Mouse (Mus musculus) CD8-positive naive resting alpha-beta T cell, adult 2 months (primary cell): Measurements from ENCODE around the gene Rbp2.

Source experiments
- DNase-seq, 2 experiments: peaks; one replicate each; pipeline ENCODE4 v3.0.0; 2022; ENCODE audit warnings: low read depth in 2 of 2, low spot score in 2 of 2

Gene Rbp2

DNA sequence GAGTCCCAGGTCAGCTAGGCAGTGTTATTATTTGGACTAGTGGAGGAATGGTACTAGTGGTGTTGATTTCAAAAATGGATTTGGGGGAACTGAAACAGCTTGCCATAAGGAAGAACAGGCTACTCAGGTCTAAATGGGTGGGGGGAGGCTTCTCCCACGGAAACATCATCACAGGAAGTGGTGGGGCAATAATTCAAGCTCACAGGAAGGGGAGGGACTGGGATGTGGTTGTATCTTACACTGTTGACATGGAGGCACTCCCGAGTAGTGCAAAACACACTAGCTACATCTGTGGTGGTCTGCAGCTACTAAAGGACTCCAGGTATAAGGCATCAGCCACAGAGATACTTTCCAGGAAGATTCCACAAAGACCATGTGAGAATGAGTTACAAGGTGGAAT, 38.0 kb downstream of the Rbp2 start:
- no peak for DNase-seq

DNA sequence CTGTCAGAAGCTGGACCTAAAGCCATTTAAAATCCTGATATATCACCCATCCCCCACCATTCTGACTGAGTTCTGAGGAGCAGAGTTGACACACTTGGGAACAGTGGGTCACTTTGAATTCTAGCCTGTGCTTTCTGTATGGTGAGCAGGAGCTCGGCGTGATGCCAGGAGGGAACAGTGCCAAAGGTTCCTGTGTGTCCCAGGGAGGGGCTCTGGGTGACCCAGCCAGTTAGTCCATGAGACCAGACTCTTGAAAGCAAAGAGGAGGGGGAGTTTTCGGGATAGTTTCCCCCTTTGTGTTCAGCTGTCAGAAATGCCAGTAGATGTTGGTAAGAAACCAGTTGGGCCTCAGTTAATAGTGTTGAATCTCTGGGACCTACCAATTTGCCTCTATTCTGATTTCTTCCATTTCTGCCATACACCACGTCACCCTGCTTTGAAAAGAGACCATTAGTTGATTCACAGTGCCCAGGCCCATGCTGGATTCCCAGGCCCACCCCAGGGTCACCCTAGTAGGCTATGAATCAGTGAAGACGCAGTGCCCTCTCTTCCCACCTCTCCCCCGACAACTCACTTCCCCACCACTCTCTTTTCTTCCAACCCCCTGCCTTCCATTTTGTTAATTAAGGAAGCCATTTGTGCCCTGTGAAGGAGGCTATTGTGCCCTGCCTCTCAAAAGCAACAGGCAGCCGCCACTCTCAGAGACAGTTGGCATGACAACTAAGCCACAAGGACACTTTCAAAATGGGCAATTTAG, 39.0 kb downstream of the Rbp2 start:
- no peak for DNase-seq

DNA sequence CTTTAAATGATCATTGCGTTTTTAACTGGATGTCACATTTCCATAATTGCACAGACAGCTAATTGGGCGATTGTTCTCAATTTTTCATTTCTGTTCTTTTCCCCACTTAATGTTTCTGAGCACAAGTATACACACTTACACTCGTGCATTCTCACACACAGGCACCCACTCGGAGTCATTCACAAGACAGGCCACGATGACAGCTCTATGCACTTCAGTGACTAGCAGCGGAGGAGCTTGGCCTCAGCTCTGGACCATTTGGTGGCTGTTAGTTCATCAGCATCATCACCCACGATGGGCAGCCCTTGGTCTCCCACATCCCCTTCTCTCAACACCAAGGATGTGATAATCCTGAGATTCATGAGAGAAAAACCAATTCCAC, 39.6 kb downstream of the Rbp2 start:
- DNase-seq: no peak

DNA sequence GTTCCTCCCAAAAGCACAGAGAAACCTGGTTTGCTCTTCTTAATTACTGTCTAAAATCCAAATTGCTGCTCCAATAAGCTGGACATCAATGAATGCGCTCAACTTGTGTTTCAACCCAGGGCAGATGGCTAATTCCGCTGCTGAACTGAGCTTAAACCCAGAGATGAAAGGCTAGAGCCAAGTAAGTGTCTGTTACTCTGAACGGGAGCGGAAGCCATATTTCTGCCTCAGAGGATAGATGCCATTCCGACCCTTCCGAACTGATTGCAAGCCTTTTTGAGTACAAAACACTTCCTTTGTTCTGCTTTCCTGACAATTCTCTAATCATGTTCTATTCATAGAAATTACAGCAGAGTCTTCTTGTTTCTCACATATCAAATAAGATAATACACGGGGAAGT, 41.3 kb downstream of the Rbp2 start:
- no peak for DNase-seq

DNA sequence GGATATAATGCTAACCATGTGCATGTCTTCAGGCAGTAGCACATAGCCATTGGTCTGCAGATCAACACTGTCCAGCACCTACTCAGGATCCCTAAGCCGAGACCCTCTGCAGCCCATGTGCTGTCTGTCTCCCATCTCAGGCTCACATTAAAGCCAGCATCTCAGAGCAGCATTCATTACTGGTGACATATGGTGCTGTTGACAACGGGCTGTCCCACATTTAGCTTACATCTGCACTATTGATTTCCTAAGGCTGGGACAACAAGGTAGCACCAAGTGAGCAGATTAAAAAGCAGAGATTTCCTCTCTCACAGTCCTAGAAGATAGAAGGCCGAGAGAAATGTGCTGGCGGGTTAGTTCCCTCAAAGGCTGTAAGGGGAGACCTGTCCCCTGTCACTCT, 43.9 kb downstream of the Rbp2 start:
- DNase-seq: no peak

DNA sequence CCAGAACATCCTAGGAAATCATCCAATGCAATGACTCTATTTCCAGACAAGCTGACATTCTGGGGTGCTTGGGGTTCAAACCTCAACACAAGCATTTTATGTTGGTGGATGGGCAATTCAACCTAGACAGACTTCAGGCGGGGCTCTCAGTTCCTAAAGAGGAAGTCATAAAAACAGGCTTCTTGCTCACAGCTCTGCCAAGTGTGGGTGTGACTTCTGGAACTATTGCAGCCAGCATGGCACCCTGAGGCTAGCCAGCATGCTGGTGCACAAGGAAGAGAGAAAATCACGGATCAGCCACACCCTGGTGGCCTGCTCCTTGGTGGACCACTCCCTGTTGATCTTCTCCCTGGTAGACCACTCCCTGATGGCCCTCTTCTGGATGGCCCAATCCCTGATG, 45.1 kb downstream of the Rbp2 start:
- no peak for DNase-seq

DNA sequence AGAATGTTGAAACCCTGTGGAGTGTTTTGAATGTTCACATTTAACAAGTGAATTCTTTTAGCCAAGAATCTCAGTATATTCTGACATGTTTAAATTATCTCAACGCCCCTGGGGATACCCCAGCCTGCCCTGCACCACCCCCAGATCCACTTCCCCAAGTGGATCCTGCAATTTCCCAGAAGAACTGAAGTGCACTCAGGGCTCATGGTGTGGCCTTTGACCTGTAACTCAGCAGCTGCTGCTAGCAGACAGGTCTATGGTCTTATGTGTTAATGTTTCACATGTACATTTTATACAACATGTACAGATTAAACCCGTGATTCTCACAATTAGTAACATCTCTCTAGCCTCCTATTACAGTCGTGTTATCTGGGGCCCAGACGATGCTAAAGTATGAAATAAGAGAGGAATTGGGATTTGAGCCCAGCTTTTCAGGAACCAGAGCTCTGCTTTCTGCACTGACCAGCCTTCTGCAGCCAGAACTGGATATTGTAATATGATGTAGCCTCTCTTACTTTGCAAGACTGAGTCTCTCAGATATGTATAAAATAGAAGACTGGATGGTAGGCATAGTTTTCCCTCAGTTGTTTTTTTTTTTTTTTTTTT, 48.9 kb downstream of the Rbp2 start:
- no peak for DNase-seq

DNA sequence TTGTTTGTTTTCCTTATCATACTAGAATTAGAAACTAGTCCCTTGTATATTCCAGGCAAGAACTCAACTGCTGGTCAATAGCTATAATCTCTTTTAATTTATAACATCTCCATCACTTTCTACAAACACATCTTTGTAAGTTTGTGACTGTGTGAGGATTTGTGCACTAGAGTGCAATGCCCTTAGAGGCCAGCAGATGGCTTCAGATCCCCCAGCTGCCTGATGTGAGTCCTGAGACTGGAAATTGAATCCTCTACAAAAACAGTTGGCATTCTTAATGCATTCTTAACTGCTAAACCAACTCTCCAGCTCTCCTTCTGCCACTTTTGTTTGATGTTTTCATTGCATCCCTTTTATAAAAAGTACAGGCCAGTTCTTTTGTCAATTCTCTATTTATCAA, 49.8 kb downstream of the Rbp2 start:
- no peak for DNase-seq

DNA sequence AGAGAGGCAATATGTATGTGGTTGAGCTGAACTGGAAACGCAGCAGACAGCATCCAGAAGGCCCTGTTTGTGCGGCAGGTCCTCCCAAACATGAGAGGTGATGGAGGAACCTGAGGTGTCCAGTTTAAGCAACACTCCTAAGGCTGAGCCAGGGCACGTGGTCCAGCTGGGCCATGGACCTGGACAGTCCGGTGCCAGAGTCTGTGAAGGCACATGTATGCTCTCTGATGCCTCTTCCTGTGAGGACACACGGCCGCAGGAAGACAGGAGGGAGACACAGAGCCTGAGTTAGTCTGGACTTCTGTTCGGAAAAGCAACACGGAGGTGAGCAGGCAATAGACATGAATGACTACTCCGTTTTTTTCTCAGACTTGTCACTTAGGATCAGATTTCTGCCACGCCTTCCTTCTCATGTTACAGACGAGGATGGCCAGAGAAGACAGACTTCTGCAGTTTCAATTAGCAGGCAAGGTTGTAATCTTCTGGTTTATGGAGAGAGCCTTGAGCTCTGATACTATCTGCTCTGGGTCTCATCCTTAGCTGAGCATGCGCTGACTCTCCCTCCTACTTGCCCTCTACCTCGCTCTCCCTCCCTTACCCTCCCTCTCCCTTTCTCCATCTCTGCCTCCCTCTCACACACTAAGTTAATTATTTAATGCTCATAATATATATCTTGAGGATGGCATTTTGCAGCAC, 52.2 kb downstream of the Rbp2 start:
- no peak for DNase-seq

DNA sequence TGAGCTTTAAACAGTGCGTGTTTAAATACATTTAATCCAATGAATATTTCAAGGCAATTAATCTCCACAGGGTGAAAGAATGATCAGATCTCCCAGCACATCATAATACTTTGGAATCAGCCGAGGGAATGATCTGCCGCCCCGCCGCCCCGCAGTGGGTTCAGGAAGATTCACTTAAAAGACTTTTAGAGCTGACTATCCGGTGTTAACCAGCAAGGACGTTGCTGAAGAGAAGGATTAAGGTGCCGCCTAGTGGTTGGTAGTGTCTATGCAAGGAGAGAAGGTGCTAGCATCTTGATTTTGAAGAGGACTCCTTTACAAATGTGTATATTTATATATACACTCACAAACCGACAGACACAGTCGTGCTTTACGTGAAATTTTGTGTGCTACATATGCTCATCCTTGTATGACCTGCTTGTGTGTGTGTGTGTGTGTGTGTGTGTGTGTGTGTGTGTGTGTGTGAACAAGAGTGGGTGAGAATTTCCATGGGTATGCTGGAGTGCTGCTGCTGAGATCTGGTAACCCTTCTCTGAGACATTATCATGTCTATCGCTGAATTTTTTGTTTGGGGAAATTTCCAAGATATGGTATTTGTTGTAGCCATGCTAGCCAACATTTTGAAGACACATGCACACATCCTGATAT, 52.9 kb downstream of the Rbp2 start:
- peak; percentile 5 to 14 for DNase-seq

DNA sequence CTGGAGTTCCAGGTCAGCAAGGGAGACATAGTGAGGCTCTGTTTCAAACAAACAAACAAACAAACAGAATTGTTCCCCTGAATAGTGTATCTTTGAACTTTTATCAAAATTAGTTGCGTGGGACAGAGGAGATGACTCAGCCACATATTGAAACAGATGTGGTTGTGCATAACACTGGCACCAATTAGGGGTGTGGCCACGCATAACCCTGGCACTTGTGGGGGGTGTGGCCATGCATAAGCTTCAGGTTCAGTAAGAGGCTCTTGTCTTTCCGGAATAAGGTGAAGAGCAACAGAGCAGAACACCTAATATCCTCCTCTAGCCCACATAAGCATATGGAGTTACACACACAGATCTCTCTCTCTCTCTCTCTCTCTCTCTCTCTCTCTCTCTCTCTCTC, 58.1 kb downstream of the Rbp2 start:
- DNase-seq: no peak
